11 mouse cellular contexts compared by ENCODE assay signal in genomic region chr2:141288494-141288893, GRCm38 (mm10).
DNase-seq lines count a peak whose midpoint lies in the region; ATAC-seq and TF ChIP-seq lines count a peak whose summit lies in the region.
"Had no signal": no experiment of that assay in that cellular context is flagged by ENCODE, and none has a peak within 500 bp of the region (broad histone marks: within the 10 kb centered on the region; RNA-seq: fewer than 3 reads in every experiment).

No protein-coding gene starts in this region.

- H3K27ac ChIP-seq in intestine, postnatal 0 days (ENCODE audit: low read depth, low read length): peak overlapping the region; percentile 64
- H3K27ac ChIP-seq in limb, embryonic 14.5 days (replicated peaks; ENCODE audit: low read depth, low read length): no peak overlapping the region
- H3K27ac ChIP-seq: embryonic facial prominence, embryonic 12.5 days; left cerebral cortex, adult 2 months had no signal

- no peak overlapping the region for H3K9ac ChIP-seq in intestine, postnatal 0 days (ENCODE audit: low read depth, low read length)
- no peak overlapping the region for H3K9ac ChIP-seq in limb, embryonic 14.5 days (ENCODE audit: low read depth, low read length, severe bottlenecking)
- H3K9ac ChIP-seq: embryonic facial prominence, embryonic 12.5 days had no signal

- 0 out of 2 replicates have a peak, but pooled peaks cover 7% of the 10 kb centered on the region for H3K4me1 ChIP-seq in intestine, postnatal 0 days (replicated peaks; ENCODE audit: control insufficient read depth, insufficient read depth, low read length)
- peaks cover 7% of the 10 kb centered on the region for H3K4me1 ChIP-seq in limb, embryonic 14.5 days (ENCODE audit: control insufficient read depth, insufficient read depth, low read length)

- DNase-seq in 3T3-L1 (ENCODE audit: low read depth, low spot score): peak; percentile 49
- peak; percentile 26 to 63 for DNase-seq in heart, adult 18-20 months
- peak; percentile 29 for DNase-seq in limb, embryonic 14.5 days (ENCODE audit: low spot score)
- DNase-seq in gastrocnemius, adult 18-20 months (ENCODE audit: low spot score): no peak
- DNase-seq in testis, postnatal 14 days (ENCODE audit: low spot score): no peak
- no peak for DNase-seq in gastrocnemius, postnatal 4 days (ENCODE audit: low spot score in 2 of 2)
- DNase-seq in spleen, postnatal 36 days (ENCODE audit: low spot score in 2 of 2): no peak

- ATAC-seq in intestine, postnatal 0 days: peak; percentile 31; the same call in 1 of the 2 replicates
- ATAC-seq in limb, embryonic 14.5 days (ENCODE audit: low FRiP score, low read depth): no peak
- ATAC-seq: midbrain, embryonic 16.5 days had no signal

- no peak for TF ChIP-seq POLR2A in limb, embryonic 14.5 days (IDR thresholded peaks at IDR 0.05; ENCODE audit: borderline replicate concordance, extremely low read depth, insufficient read depth, insufficient read length)

- H3K27me3 ChIP-seq in intestine, postnatal 0 days (replicated peaks; ENCODE audit: control insufficient read depth, insufficient read depth, low read length): no peaks in the 10 kb centered on the region
- no peaks in the 10 kb centered on the region for H3K27me3 ChIP-seq in limb, embryonic 14.5 days (ENCODE audit: control insufficient read depth, insufficient read depth, low read length)
- H3K27me3 ChIP-seq: embryonic facial prominence, embryonic 12.5 days had no signal

- no peak overlapping the region for H3K4me3 ChIP-seq in intestine, postnatal 0 days (ENCODE audit: low read depth, low read length)
- H3K4me3 ChIP-seq in limb, embryonic 14.5 days (replicated peaks; ENCODE audit: low read length): no peak overlapping the region
- H3K4me3 ChIP-seq: embryonic facial prominence, embryonic 12.5 days; left cerebral cortex, adult 2 months had no signal

- TF ChIP-seq CTCF in intestine, postnatal 0 days (IDR thresholded peaks at IDR 0.05; ENCODE audit: low read depth): no peak

- no peaks in the 10 kb centered on the region for H3K36me3 ChIP-seq in intestine, postnatal 0 days (ENCODE audit: control insufficient read depth, insufficient read depth)
- no peaks in the 10 kb centered on the region for H3K36me3 ChIP-seq in limb, embryonic 14.5 days (ENCODE audit: control insufficient read depth, insufficient read depth, low read length)
- H3K36me3 ChIP-seq: embryonic facial prominence, embryonic 12.5 days had no signal

- peak overlapping the region; percentile 31; the same call in 1 of the 2 replicates for H3K4me2 ChIP-seq in intestine, postnatal 0 days (replicated peaks; ENCODE audit: low read depth)
- no peak overlapping the region for H3K4me2 ChIP-seq in limb, embryonic 14.5 days (replicated peaks; ENCODE audit: low read depth, low read length, severe bottlenecking)
- H3K4me2 ChIP-seq: embryonic facial prominence, embryonic 12.5 days had no signal

- no peaks in the 10 kb centered on the region for H3K9me3 ChIP-seq in intestine, postnatal 0 days (ENCODE audit: control insufficient read depth)
- no peaks in the 10 kb centered on the region for H3K9me3 ChIP-seq in limb, embryonic 14.5 days (ENCODE audit: control insufficient read depth, low read length)
- H3K9me3 ChIP-seq: embryonic facial prominence, embryonic 12.5 days had no signal

- 26% methylated on average over 7 of the region's 7 CpGs for WGBS in intestine, postnatal 0 days
- WGBS in limb, embryonic 14.5 days: 51% methylated on average over 7 of the region's 7 CpGs

Comparison
In these comparisons a context has a peak if more than half of its experiments do, and no peak if none do; other contexts are left out.
1. DNase-seq: peak in 3T3-L1 (single experiment), heart, adult 18-20 months (2 of 2) and limb, embryonic 14.5 days (single experiment); none in gastrocnemius, adult 18-20 months (single experiment), testis, postnatal 14 days (single experiment), gastrocnemius, postnatal 4 days (0 of 2) and spleen, postnatal 36 days (0 of 2).